Mouse (Mus musculus): ENCODE data around the gene Tgtp2. TPM values are rescaled to one million over a fixed set of nuclear protein-coding genes. Genes with fewer than 3 reads are reported as not detected.

Gene Tgtp2
- total RNA-seq, 2 experiments from 2014 or later = 6.8 to 27.9 TPM

Other genes with a start within 250 kb of the Tgtp2 start
- gene Trim41, start 246.9 kb downstream of the Tgtp2 start, total RNA-seq (2014; fragmentation: Nextera tagmentation) = 17.1 and 24.2 TPM in 2 replicates
- gene Trim41, start 246.9 kb downstream of the Tgtp2 start, total RNA-seq (2017) = 39.4 and 50.8 TPM in 2 replicates
- not detected in 2 replicates for gene Trim7, start 238.1 kb downstream of the Tgtp2 start, total RNA-seq (2014; fragmentation: Nextera tagmentation)
- gene Trim7, start 238.1 kb downstream of the Tgtp2 start, total RNA-seq (2017) = 0.30 and 0.41 TPM in 2 replicates
- 2.9 and 10.5 TPM in 2 replicates for gene Gm12184, start 237.6 kb downstream of the Tgtp2 start, total RNA-seq (2014; fragmentation: Nextera tagmentation)
- 14.2 and 35.9 TPM in 2 replicates for gene Gm12184, start 237.6 kb downstream of the Tgtp2 start, total RNA-seq (2017)
- gene Irgm1, start 192.5 kb downstream of the Tgtp2 start, total RNA-seq (2014; fragmentation: Nextera tagmentation) = 27.7 and 45.0 TPM in 2 replicates
- 22.1 and 23.6 TPM in 2 replicates for gene Irgm1, start 192.5 kb downstream of the Tgtp2 start, total RNA-seq (2017)
- gene Gm5431, start 162.0 kb downstream of the Tgtp2 start, total RNA-seq (2014; fragmentation: Nextera tagmentation) = 0.58 and 1.2 TPM in 2 replicates
- 0.22 and 1.3 TPM in 2 replicates for gene Gm5431, start 162.0 kb downstream of the Tgtp2 start, total RNA-seq (2017)
- gene Psme2b, start 118.0 kb downstream of the Tgtp2 start, total RNA-seq (2014; fragmentation: Nextera tagmentation) = 14.0 and 21.4 TPM in 2 replicates
- 10.3 and 18.7 TPM in 2 replicates for gene Psme2b, start 118.0 kb downstream of the Tgtp2 start, total RNA-seq (2017)
- 1.7 TPM in 1 of 2 replicates, not detected in the other for gene Olfr56, start 85.3 kb downstream of the Tgtp2 start, total RNA-seq (2014; fragmentation: Nextera tagmentation)
- 2.1 and 2.5 TPM in 2 replicates for gene Olfr56, start 85.3 kb downstream of the Tgtp2 start, total RNA-seq (2017)
- gene 9930111J21Rik1, start 84.8 kb downstream of the Tgtp2 start, total RNA-seq (2014; fragmentation: Nextera tagmentation) = 13.1 and 13.3 TPM in 2 replicates
- 7.3 and 17.1 TPM in 2 replicates for gene 9930111J21Rik1, start 84.8 kb downstream of the Tgtp2 start, total RNA-seq (2017)
- not detected in 2 replicates for gene Gm12185, start 72.0 kb downstream of the Tgtp2 start, total RNA-seq (2014; fragmentation: Nextera tagmentation)
- 0.43 TPM in 1 of 2 replicates, not detected in the other for gene Gm12185, start 72.0 kb downstream of the Tgtp2 start, total RNA-seq (2017)
- gene Tgtp1, start 70.0 kb downstream of the Tgtp2 start, total RNA-seq (2014; fragmentation: Nextera tagmentation) = 2.3 TPM in 1 of 2 replicates, not detected in the other
- gene Tgtp1, start 70.0 kb downstream of the Tgtp2 start, total RNA-seq (2017) = 2.2 and 7.1 TPM in 2 replicates
- gene 9930111J21Rik2, start 13.0 kb downstream of the Tgtp2 start, total RNA-seq (2014; fragmentation: Nextera tagmentation) = 40.1 and 45.9 TPM in 2 replicates
- 29.3 and 35.2 TPM in 2 replicates for gene 9930111J21Rik2, start 13.0 kb downstream of the Tgtp2 start, total RNA-seq (2017)
- 84.9 and 101 TPM in 2 replicates for gene Ifi47, start 12.4 kb upstream of the Tgtp2 start, total RNA-seq (2014; fragmentation: Nextera tagmentation)
- gene Ifi47, start 12.4 kb upstream of the Tgtp2 start, total RNA-seq (2017) = 45.8 and 73.5 TPM in 2 replicates
- gene Olfr1396, start 50.7 kb upstream of the Tgtp2 start, total RNA-seq (2014; fragmentation: Nextera tagmentation) = not detected in 2 replicates
- gene Olfr1396, start 50.7 kb upstream of the Tgtp2 start, total RNA-seq (2017) = not detected in 2 replicates
- gene Olfr1395, start 78.1 kb upstream of the Tgtp2 start, total RNA-seq (2014; fragmentation: Nextera tagmentation) = not detected in 2 replicates
- not detected in 2 replicates for gene Olfr1395, start 78.1 kb upstream of the Tgtp2 start, total RNA-seq (2017)
- not detected in 2 replicates for gene Olfr1394, start 90.2 kb upstream of the Tgtp2 start, total RNA-seq (2014; fragmentation: Nextera tagmentation)
- gene Olfr1394, start 90.2 kb upstream of the Tgtp2 start, total RNA-seq (2017) = not detected in 2 replicates
- gene Btnl9, start 123.0 kb upstream of the Tgtp2 start, total RNA-seq (2014; fragmentation: Nextera tagmentation) = 3.8 and 4.1 TPM in 2 replicates
- gene Btnl9, start 123.0 kb upstream of the Tgtp2 start, total RNA-seq (2017) = 5.3 and 7.6 TPM in 2 replicates
- gene Zfp62, start 139.1 kb upstream of the Tgtp2 start, total RNA-seq (2014; fragmentation: Nextera tagmentation) = 46.4 and 46.5 TPM in 2 replicates
- 62.2 and 88.5 TPM in 2 replicates for gene Zfp62, start 139.1 kb upstream of the Tgtp2 start, total RNA-seq (2017)
- gene Mgat1, start 180.0 kb upstream of the Tgtp2 start, total RNA-seq (2014; fragmentation: Nextera tagmentation) = 44.1 and 74.5 TPM in 2 replicates
- 51.6 and 59.4 TPM in 2 replicates for gene Mgat1, start 180.0 kb upstream of the Tgtp2 start, total RNA-seq (2017)
- not detected in 2 replicates for gene Olfr1393, start 214.1 kb upstream of the Tgtp2 start, total RNA-seq (2014; fragmentation: Nextera tagmentation)
- gene Olfr1393, start 214.1 kb upstream of the Tgtp2 start, total RNA-seq (2017) = not detected in 2 replicates
- not detected in 2 replicates for gene Olfr1392, start 221.1 kb upstream of the Tgtp2 start, total RNA-seq (2014; fragmentation: Nextera tagmentation)
- not detected in 2 replicates for gene Olfr1392, start 221.1 kb upstream of the Tgtp2 start, total RNA-seq (2017)
- not detected in 2 replicates for gene Olfr10, start 240.5 kb upstream of the Tgtp2 start, total RNA-seq (2014; fragmentation: Nextera tagmentation)
- gene Olfr10, start 240.5 kb upstream of the Tgtp2 start, total RNA-seq (2017) = not detected in 2 replicates

Data from granulocyte monocyte progenitor cell, adult 5-6 weeks (primary cell).